Mouse (Mus musculus) adrenal gland, adult 8-10 months (tissue): ENCODE results near the gene Pi16. TPM values are rescaled to one million over a fixed set of nuclear protein-coding genes. Genes with fewer than 3 reads are reported as not detected.

Source experiments
- DNase-seq: peaks from one replicate; pipeline ENCODE4 v3.0.0; 2022
- total RNA-seq, 4 experiments: library from RNA; stranded (reverse); gene quantifications; 2 replicates each; pipeline ENCODE4 v1.2.4; 2022

Gene Pi16
- total RNA-seq, 4 experiments from 2014 or later, result 9.0 to 16.7 (median 14.0) TPM

DNA sequence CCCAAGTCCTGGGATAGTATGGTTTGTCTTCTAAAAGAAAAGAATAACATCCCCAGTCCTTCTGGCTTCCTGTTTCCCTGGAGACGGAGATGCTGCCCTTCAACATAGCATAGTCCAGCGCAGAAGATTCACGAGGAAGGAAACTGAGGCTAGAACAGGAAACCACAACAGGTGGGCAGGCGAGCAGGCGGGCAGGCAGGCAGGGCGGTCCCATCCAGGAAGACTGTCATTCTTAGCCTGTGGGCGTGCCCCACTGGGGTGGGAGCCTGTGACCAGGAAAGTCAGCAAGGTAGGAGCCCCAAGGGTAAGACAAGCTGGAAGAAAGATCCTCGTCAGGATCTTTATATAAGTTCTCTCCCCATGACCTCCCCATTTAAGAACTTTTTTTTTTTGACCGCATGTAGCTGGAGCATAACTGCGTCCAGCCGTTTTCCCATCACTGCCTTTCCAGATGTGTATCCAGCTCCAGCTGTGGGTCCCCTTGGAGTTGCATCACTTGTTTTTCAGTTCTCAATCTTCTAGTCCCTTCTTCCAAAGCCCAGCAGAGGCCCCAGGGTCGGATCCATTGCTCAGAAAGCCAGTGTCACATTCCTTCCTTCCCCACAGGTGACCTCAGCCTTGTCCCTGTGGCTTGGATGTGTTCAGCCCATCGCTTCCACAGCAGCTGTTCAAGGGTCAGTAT lies 13.0 kb upstream of the Pi16 start:
- DNase-seq, result no peak

- DNase-seq, result no peak
Observed at GRCm38 (mm10) chr17:29305058-29305806, 12.2 kb upstream of the Pi16 start.

- DNase-seq, result no peak
Observed at GRCm38 (mm10) chr17:29305871-29306270, 11.6 kb upstream of the Pi16 start.

DNA sequence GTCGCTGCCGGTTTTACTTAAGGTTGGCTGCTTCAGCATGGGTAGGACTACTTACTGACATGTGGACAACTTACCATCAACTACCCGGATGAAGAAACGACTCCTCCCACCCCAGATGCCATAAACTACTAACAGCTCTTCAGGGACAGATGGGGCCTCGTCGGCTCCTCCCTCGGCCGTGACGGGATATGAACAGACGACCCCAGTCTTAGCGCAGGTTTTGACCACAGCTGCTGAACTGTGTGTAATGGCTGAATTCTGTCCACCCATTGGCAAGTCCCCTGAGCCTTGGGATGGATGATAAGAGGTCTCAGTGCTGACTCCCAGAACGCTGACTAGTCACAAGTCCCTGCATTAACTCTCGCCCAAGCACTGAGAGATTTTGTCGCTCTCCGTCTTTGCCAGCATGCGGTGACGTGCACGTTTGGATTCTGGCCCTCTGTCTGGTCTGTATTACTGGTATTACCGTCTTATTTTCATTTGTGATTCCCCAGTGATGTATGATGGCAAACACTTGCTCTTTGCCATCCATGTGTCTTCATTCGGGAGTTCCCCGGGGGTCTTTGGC lies 7.3 kb upstream of the Pi16 start:
- no peak for DNase-seq

DNA sequence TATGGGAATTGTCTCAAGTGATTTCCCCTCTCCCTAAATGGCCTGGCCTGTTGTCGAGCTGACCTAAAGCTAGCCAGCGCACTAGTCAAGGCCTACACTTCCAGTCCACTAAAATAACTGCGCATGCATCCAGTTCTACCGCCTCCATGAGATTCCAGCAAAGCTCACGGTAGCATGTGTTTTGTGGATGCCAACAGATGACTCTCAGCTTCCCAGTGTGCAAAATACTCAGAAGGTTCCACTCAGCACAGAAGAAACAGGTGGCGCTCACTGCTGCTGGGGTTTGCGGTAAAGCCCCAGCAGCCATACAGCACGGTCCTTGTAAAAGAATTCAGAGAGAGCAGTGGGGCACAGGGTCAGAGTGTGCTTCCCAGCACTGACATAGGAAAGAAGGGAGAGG lies 5.9 kb upstream of the Pi16 start:
- DNase-seq, result no peak

GRCm38 (mm10) chr17:29312082-29312481 lies 5.4 kb upstream of the Pi16 start:
- DNase-seq, result no peak

DNA sequence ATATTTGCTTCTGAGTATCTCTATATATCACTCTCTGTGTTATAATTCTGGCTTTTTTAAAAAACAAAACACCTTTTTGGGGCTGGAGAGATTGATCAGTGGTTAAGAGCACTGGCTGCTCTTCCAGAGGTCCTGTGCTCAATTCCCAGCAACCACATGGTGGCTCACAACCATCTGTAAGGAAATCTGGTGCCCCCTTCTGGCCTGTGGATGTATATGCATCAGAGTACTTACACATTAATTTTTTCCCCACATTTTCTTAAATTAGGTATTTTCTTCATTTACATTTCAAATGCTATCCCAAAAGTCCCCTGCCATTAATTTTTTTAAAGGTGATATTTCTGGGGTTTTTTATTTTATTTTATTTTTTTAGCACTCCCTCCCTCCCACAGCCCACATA lies 4.2 kb upstream of the Pi16 start:
- DNase-seq, result no peak

- no peak for DNase-seq
Observed at GRCm38 (mm10) chr17:29315672-29316465, 1.6 kb upstream of the Pi16 start.

DNA sequence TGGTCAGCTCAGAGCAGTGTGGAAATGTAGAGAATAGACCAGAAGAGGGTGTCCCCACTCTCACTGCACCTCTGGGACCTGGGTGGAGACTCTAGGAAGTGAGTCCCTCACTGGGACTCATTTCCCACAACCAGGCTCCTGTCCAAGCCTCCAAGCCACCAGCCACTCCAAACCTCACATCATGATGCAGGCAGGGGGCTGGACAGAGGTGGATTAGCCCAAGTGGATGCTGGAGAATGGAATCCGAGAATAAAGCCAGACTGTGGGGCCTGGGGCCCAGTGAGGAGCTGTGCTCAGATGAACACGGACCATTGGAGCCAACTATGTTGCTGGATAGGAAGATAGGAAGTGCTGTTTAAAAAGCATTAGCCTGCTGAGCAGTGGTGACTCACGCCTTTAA lies 589 bp upstream of the Pi16 start:
- DNase-seq, result no peak

GRCm38 (mm10) chr17:29318731-29319250 lies 1.3 kb downstream of the Pi16 start:
- DNase-seq, result no peak

GRCm38 (mm10) chr17:29319476-29319875 lies 2.0 kb downstream of the Pi16 start:
- DNase-seq, result no peak

DNA sequence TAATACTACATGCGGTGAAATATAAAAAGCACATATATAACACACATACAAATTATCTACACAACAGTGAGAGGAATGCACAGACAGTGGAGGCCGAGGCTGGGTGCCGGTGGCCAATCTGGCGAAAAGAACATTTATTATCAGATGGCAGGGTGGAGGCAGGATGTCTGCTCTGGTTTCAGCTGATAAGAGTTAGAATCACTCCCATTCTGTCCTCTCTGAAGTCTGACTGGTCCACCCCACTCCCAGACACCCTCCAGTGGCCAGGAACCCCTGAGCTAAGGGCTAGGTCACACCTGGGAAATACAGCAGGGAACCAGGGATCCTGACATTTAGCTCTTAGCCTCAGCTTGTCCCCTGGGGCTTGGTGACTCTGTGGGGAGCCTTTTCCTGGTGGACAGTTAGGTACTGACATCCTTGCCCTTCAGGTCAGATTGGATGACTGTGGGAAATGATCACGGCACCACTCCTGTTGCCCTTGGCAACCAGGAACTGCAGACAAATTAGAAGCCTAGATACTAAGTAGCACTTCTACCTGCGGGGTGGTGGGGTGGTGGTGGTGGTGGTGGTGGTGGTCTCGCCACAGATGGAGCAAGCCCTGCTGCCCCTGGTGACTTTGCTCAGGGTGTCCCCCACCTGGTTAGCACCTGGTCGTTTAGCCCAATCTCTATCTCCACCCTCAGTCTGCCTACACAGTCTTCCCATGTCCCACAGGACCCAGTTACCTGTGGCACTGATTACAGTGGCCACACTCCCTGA lies 2.6 kb downstream of the Pi16 start:
- DNase-seq, result no peak

DNA sequence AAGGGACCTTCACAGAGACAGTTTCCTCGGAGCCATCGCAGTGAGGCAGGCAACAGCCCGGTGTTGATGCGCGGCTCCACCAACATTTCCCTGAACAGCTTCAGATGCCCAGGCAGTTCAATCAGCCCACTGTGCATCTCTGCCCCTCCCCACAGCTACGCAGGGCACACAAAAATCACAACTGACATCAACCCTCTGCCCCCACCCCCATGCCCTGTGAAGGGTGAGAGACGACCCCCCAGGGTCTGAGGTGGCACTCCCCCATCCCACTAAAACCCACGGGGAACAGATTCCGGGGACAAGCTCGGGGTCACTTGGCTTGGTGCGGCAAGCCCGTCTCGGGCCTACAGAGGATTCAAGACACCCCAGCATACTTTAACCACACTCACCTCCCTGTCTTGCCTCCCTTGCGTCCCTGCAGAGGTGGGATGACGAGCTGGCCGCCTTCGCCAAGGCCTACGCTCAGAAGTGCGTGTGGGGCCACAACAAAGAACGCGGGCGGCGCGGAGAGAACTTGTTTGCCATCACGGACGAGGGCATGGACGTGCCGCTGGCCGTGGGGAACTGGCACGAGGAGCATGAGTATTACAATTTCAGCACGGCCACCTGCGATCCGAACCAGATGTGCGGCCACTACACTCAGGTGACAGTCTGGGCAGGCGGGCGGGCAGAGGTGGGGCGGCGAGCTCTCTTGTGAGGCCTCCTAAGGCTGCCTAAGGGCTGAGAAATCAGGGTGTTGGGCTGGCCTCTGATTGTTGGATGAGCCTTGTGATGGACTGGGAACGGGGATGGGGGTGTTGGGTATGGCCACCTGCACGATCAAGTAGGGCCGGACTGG lies 4.5 kb downstream of the Pi16 start:
- no peak for DNase-seq

DNA sequence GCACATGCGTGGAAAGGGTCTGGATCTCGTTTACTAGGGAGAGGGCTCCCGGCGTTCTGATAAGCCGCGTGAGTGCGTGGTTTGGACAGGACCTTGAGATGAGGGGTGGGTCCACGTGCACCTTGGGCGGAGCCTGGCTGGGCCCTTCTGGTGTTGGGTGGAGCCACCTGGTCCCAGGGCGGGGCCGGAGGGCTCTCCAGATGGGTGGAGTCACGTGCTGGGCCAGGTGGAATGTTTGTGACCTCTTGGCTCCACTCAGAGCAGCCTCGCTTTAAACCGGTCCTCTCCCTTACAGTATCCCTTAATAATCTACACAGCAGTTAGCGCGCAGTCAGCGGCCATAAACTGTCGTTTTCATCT lies 5.1 kb downstream of the Pi16 start:
- no peak for DNase-seq

- DNase-seq, result no peak
Observed at GRCm38 (mm10) chr17:29323625-29324024, 6.1 kb downstream of the Pi16 start.

DNA sequence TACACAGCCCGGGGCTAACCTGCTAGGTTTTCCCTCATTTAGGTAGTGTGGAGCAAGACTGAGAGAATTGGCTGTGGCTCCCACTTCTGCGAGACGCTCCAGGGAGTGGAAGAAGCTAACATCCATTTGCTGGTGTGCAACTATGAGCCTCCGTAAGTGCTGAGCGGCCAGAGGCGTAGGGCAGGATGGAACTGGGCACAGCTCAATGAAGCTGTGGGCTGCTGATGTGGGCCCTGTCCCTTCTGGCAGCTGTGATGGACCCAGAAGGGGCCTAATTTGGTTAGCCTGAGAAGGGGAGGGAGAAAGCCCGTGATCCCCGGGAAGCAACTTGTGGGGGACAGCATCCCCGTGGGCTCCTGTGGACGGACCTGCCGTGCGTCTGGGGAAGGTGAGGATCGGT lies 8.4 kb downstream of the Pi16 start:
- DNase-seq, result no peak

- no peak for DNase-seq
Observed at GRCm38 (mm10) chr17:29326531-29327529, 9.3 kb downstream of the Pi16 start.

GRCm38 (mm10) chr17:29327691-29328090 lies 10.2 kb downstream of the Pi16 start:
- DNase-seq, result no peak

DNA sequence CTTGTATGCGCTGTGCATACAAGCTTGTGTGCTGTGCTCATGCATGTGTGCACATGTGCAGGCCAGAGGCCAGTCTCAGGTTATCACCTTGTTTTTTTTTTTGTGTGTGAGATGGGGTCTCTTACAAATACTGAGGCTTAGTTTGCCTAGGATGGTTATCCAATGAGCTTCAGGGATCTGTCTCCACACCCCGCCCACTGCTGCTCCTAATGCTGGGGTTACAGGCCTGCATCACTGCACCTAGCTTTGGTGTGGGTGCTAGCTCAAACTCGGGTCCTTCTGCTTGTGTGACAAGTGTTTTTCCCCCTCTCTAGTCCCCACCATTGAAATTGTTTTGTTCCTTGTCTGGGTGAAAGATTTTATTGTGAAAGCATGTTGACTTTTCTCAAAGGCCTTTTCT lies 12.7 kb downstream of the Pi16 start:
- no peak for DNase-seq
